Mouse (Mus musculus): ENCODE results near the gene Vps37c.

GRCm38 (mm10) chr19:10718251-10718775 is 29.8 kb downstream of the Vps37c start:
- TF ChIP-seq CTCF (IDR thresholded peaks at IDR 0.05; ENCODE audit: insufficient read depth, low read depth, low read length) (no peak), POLR2A (IDR thresholded peaks at IDR 0.05; ENCODE audit: insufficient read depth, low read depth, low read length) (no peak)

All from olfactory bulb, adult 2 months (tissue).